Mouse (Mus musculus): ENCODE measurements around the gene Gigyf2. TPM values are rescaled to one million over a fixed set of nuclear protein-coding genes. Genes with fewer than 3 reads are reported as not detected.

Gigyf2 gene
- polyA plus RNA-seq, 1 experiment, result 14.4 TPM

DNA sequence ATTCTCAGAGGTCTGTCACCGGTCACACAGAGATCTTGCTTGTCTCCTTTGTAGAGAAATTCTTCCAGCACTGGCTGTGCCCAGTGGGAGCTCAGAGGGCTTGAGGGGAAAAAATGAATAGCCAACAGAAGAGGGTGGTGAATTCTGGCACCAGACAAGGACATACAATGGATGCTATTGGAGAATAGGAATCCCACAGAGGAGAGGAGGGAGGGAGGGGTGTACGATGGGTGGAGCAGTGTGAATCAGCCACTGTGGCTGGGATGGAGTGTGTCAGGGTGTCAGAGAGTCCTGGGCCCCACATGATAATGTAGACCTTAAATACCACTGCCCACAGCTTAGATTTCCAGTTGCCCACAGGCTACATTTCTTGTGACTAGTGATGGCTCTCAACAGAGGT, 39.7 kb upstream of the Gigyf2 start:
- Histone ChIP-seq H3K79me3 (ENCODE audit: low read depth) (no peaks in the 10 kb centered on the region), H3K27me3 (ENCODE audit: control insufficient read depth, insufficient read depth, insufficient read length) (peaks cover 4% of the 10 kb centered on the region), H3K79me2 (ENCODE audit: control insufficient read depth, insufficient read depth) (no peaks in the 10 kb centered on the region), H3K4me3 (ENCODE audit: insufficient read depth, poor library complexity, severe bottlenecking) (no peak overlapping the region), H3K36me3 (ENCODE audit: control insufficient read depth, insufficient read depth) (no peaks in the 10 kb centered on the region), H3ac (ENCODE audit: control insufficient read depth, insufficient read length, low read depth) (no peak overlapping the region)
- TF ChIP-seq CTCF (IDR thresholded peaks at IDR 0.05; ENCODE audit: control insufficient read depth, insufficient read depth, insufficient read length) (no peak), USF1 (IDR thresholded peaks at IDR 0.05; ENCODE audit: low read depth) (no peak)

DNA sequence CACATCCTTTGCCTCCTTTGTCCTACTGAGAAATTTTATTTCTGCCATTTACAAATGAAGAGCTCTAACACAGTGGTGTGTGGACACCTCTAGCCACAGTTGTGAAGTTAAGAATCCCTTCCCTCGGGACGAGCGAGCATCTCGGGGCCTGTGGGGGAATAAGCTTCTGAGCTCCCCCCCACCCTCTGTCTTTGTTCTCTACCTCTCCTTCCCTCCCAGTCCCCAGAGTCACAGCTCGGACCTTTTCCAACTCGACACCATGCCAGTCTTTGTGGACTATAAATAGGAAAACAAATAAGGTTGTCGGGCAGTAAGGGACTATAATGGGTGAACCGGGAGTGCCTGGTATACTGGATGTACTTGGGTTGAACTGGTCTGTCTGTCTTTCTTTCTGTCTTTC, 35.4 kb upstream of the Gigyf2 start:
- no peaks in the 10 kb centered on the region for H3K79me3 ChIP-seq (ENCODE audit: low read depth)
- TF ChIP-seq FOSL1 (IDR thresholded peaks at IDR 0.05; ENCODE audit: insufficient read depth, low read length, poor library complexity, severe bottlenecking) (no peak), USF1 (IDR thresholded peaks at IDR 0.05; ENCODE audit: low read depth) (no peak), CEBPB (IDR thresholded peaks at IDR 0.05; ENCODE audit: low read depth) (no peak), CTCF (IDR thresholded peaks at IDR 0.05; ENCODE audit: control insufficient read depth, insufficient read depth, insufficient read length) (no peak)

DNA sequence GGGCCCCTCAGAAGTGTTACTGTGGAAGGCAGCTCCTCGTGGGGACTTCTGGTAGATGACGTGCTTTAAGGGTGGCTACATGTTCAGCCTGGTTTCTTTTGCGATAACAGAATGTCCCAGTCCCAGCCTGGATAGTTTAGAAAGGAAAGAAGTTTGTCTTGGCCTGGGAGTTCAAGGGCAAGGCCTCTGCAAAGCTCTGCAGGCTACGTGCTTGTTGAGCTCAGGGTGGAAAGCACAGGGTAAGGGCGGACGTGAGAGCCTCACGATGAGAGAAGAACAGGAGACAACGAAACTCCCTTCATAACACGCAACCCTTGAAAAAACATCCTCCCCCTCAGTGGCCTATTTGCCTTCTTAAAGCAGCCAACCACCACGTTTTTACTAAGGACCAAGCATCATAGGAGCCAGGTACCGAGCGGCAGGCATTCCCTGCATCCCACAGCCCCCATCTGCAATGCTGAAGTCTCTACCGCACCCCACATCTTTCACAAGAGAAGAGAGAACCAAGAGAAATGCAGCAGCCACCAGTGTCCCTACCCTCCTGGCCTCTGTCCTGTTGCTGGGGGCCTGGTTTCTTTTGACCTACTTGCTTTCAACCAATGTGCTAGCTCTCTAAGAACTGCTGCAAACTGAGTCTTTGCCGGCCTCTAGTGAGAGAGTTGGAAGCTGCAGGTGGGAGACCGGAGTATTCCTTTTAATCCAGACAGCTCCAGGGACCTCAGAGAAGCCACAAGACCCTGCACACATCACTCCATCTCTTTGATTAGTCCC, 34.2 kb upstream of the Gigyf2 start:
- no peaks in the 10 kb centered on the region for H3K79me3 ChIP-seq (ENCODE audit: low read depth)
- H3K4me3 ChIP-seq (ENCODE audit: insufficient read depth, poor library complexity, severe bottlenecking), result no peak overlapping the region
- no peaks in the 10 kb centered on the region for H3K27me3 ChIP-seq (ENCODE audit: control insufficient read depth, insufficient read depth, insufficient read length)
- H3K79me2 ChIP-seq (ENCODE audit: control insufficient read depth, insufficient read depth), result no peaks in the 10 kb centered on the region
- no peak overlapping the region for H3ac ChIP-seq (ENCODE audit: control insufficient read depth, insufficient read length, low read depth)
- no peaks in the 10 kb centered on the region for H3K36me3 ChIP-seq (ENCODE audit: control insufficient read depth, insufficient read depth)
- no peak for TF ChIP-seq MYOD1 (IDR thresholded peaks at IDR 0.05; ENCODE audit: control insufficient read depth, insufficient read length, low read depth)
- no peak for TF ChIP-seq MAX (IDR thresholded peaks at IDR 0.05)
- TF ChIP-seq CEBPB (IDR thresholded peaks at IDR 0.05; ENCODE audit: low read depth), result no peak
- TF ChIP-seq MYOG (IDR thresholded peaks at IDR 0.05; ENCODE audit: control insufficient read depth, extremely low read depth, insufficient read length), result no peak
- TF ChIP-seq USF1 (IDR thresholded peaks at IDR 0.05; ENCODE audit: low read depth), result no peak
- TF ChIP-seq CTCF (IDR thresholded peaks at IDR 0.05; ENCODE audit: control insufficient read depth, insufficient read depth, insufficient read length), result no peak
- no peak for TF ChIP-seq FOSL1 (IDR thresholded peaks at IDR 0.05; ENCODE audit: insufficient read depth, low read length, poor library complexity, severe bottlenecking)

More for the DNA sequence above, 35.4 kb upstream of the Gigyf2 start:
- Histone ChIP-seq H3K36me3 (ENCODE audit: control insufficient read depth, insufficient read depth) (no peaks in the 10 kb centered on the region), H3K4me3 (ENCODE audit: insufficient read depth, poor library complexity, severe bottlenecking) (no peak overlapping the region), H3K79me2 (ENCODE audit: control insufficient read depth, insufficient read depth) (no peaks in the 10 kb centered on the region), H3K27me3 (ENCODE audit: control insufficient read depth, insufficient read depth, insufficient read length) (no peaks in the 10 kb centered on the region), H3ac (ENCODE audit: control insufficient read depth, insufficient read length, low read depth) (no peak overlapping the region)

DNA sequence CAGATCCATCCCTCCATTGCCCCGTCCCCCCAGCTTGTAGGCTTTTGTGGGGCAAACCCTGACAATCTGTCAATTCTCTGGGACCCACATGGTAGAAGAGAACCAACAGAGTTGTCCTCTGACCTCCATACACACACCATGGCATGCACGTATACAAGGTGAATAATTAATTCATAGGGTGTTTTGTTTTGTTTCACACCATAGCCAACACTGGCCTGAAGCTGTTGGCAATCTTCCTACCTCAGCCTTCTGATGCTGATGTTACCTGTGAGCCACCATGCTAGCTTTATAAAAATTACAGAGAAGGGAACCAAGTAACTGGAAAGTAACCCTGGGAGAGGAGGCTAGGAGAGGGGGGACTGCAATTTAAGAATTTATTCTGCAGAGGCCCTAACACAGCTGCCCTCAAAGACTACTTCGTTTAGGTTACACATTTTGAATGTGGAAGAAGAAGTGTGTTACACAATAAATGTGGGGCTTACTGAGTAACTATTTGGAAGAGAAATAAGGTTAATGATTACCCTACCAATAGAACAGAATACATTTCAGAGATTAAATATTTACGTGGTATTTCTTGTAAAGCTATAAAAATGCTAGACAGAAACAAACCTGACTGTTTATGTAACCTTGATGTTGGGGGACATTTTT, 32.6 kb upstream of the Gigyf2 start:
- Histone ChIP-seq H3K27me3 (ENCODE audit: control insufficient read depth, insufficient read depth, insufficient read length) (no peaks in the 10 kb centered on the region), H3K79me2 (ENCODE audit: control insufficient read depth, insufficient read depth) (no peaks in the 10 kb centered on the region), H3K4me3 (ENCODE audit: insufficient read depth, poor library complexity, severe bottlenecking) (no peak overlapping the region), H3ac (ENCODE audit: control insufficient read depth, insufficient read length, low read depth) (no peak overlapping the region), H3K79me3 (ENCODE audit: low read depth) (no peaks in the 10 kb centered on the region), H3K36me3 (ENCODE audit: control insufficient read depth, insufficient read depth) (no peaks in the 10 kb centered on the region)
- TF ChIP-seq CEBPB (IDR thresholded peaks at IDR 0.05; ENCODE audit: low read depth), result no peak
- TF ChIP-seq FOSL1 (IDR thresholded peaks at IDR 0.05; ENCODE audit: insufficient read depth, low read length, poor library complexity, severe bottlenecking), result no peak
- no peak for TF ChIP-seq CTCF (IDR thresholded peaks at IDR 0.05; ENCODE audit: control insufficient read depth, insufficient read depth, insufficient read length)
- no peak for TF ChIP-seq MYOG (IDR thresholded peaks at IDR 0.05; ENCODE audit: control insufficient read depth, extremely low read depth, insufficient read length)
- TF ChIP-seq USF1 (IDR thresholded peaks at IDR 0.05; ENCODE audit: low read depth), result no peak

DNA sequence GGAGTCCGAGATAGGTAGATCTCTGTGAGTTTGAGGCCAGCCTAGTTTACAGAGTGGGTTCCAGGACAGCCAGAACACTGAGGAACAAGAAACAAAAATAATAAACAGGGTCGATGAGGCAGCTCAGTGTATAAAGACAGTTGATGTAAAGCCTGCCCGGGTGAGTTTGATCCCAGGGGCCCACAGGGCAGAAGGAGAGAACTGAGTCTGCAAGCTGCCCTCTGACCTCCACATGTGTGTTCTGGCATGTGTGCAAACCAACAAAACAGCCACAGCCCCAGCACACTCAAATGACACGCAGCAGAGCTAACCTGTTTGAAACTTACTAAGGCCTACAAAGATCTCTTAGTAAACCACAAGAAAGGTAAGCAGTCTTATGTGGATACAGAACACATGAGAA, 31.8 kb upstream of the Gigyf2 start:
- Histone ChIP-seq H3ac (ENCODE audit: control insufficient read depth, insufficient read length, low read depth) (no peak overlapping the region), H3K4me3 (ENCODE audit: insufficient read depth, poor library complexity, severe bottlenecking) (no peak overlapping the region), H3K36me3 (ENCODE audit: control insufficient read depth, insufficient read depth) (no peaks in the 10 kb centered on the region), H3K79me2 (ENCODE audit: control insufficient read depth, insufficient read depth) (no peaks in the 10 kb centered on the region), H3K79me3 (ENCODE audit: low read depth) (no peaks in the 10 kb centered on the region), H3K27me3 (ENCODE audit: control insufficient read depth, insufficient read depth, insufficient read length) (no peaks in the 10 kb centered on the region)
- no peak for TF ChIP-seq MYOD1 (IDR thresholded peaks at IDR 0.05; ENCODE audit: control insufficient read depth, insufficient read length, low read depth)
- TF ChIP-seq MAX (IDR thresholded peaks at IDR 0.05), result no peak
- no peak for TF ChIP-seq USF1 (IDR thresholded peaks at IDR 0.05; ENCODE audit: low read depth)
- no peak for TF ChIP-seq CTCF (IDR thresholded peaks at IDR 0.05; ENCODE audit: control insufficient read depth, insufficient read depth, insufficient read length)
- TF ChIP-seq FOSL1 (IDR thresholded peaks at IDR 0.05; ENCODE audit: insufficient read depth, low read length, poor library complexity, severe bottlenecking), result no peak
- no peak for TF ChIP-seq MYOG (IDR thresholded peaks at IDR 0.05; ENCODE audit: control insufficient read depth, extremely low read depth, insufficient read length)
- TF ChIP-seq CEBPB (IDR thresholded peaks at IDR 0.05; ENCODE audit: low read depth), result no peak
